Mouse (Mus musculus) ovary, adult 18-20 months (tissue): ENCODE measurements around the gene Wdr1.

ENCODE experiments used
- DNase-seq: peaks from one replicate; pipeline ENCODE4 v3.0.0; 2022; ENCODE audit warnings: low spot score, mixed read lengths

Wdr1 gene

DNA sequence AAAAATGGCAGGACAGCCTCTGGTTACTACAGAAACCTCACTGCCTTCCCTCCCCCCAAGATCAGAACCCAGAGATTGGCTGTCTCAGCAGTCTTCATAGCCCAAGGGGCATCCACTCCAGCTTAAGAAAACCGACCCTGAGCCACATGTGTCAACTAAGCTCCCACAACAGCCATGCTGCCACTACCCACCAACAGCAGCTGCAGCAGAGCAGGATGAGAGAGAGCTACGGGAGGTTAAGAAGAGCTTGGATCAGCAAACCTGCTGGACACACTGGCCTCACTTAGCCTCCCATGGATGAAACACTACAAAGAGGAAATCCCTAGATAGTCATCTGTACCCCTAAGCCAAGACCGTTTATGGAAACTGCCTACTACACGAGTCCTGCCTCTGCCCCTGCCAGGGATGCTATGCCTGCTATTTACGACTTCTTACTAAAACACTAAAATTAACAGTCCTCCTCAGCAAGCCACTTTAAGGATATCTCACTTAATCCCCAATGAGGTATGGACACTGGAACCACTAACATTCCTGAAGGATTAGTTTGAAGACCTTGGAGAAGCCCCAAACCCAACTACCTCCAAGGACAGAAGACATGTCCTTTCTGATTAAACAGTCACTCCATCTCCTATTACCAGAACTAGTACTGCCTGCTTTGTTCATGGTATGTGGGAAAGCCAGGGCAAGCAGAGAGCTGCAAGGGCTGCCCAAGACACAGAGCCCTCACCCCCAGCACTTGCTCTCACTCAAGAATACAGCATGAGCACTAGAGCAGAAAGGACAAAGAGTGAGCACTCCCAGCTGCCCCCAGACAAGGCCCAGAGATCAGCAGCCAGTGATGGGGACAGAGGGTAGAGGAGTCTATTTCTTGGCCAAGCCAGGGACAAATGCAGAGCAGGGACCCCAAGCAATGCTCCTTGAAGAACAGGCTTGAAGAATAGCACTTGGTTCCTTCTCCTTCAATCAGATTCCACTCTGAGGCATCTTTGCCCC lies 18.3 kb downstream of the Wdr1 start:
- DNase-seq = no peak

DNA sequence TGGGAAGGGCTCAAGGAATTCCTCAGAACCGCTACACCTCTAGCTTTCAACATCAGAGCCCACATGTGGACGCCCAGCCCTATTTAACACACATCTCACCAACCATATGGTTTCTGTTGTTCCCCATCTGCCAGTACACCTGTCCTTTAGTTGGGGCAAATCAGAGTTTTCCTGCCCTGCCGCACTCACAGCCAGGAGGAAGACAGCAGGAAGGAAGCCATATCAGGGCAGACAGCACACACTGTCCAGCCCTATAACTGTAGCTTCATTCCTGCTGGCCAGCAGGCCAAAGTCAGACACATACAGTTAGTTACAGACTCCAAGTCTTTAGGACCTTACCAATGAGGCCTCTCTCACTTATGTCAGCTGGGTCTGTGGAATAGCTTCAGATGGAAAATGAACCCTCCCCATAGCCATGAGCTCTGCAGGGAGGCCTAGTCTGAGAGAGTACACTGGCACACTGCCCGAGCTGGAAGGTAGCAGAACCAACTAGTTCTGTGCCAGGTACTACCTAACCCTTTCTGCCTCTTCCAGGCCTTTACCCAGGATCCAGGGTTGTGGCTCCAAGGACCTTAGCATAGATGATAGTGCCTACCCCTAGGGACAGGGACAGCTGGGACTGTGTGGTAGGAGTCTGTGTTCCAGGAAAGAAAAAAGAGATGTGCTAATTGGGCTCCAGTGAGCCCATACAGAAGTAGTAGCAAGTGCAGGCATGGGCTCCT lies 19.4 kb downstream of the Wdr1 start:
- no peak for DNase-seq

DNA sequence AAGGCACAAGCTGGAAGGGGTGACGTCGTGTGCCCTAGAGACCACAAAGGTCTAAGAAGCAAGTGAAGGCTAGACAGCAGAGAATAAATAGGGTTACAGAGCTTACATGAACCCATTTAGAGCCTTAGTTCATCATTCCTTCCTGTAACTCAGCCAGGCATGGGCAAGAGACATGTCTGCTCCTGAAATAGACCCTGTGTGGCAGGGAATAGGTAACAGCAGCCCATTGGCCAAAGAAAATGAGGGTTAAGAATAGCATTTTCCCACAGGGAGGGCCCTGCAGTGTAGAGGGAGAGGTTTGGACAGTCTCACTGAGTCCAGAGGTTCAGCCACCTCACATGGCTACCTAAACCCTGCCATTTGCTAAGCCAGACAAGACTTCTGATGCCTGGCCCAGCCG lies 21.3 kb downstream of the Wdr1 start:
- DNase-seq = no peak

DNA sequence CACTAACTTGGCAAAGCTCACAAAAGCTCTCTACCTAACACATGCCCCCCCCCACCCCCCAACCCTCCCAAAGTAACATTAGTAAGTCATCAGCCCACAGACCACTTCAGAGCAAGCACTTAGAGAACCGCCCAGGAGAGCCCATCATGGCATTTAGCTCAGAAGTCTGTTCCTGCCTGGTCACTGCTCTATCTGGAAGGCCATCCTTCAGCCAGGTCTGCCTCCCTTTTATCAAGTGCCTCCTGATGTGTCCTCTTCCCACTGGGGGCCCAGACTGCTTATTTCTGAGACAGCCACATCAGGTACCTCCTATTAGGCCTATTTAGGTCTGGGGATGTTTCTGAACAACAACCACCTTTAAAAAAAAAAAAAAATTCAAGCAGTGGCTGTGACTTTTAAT lies 22.1 kb downstream of the Wdr1 start:
- DNase-seq = no peak

DNA sequence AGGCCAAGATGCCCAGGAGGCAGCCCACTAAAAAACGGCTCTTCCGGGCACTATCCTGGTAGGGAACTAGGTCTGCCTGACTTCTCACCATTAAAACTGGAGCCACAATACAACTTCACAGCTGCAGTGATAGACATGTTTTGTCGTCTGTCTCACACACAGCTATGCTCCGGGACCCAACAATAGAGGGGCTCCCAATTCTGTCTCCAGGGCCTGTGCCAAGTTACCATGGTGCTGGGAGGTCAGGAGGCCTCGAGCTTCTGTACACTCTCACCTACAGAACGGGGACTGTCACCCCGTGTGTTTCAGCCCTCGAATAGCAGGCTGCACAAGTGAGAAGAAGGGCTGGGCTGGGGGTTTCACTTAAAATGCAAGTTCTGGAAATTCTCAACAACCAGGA lies 24.5 kb downstream of the Wdr1 start:
- no peak for DNase-seq

DNA sequence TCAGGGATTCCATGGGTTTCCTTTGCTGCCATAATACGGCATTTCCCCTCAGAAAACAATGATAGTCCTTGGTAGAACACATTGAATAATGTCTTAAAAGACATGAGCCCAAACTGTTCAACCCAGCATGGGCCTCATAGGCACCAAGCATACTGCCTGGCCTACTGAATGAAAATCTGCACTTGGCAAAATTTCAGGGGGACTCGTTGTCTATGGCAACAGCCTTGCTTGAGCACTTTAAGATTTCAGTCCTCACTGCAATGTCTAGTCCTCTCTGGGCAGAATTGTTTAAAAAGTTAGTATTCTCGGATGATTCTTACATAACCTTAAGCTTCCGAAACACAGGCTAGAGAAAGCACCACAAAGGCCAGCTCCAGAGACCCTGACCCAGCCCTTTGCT lies 25.2 kb downstream of the Wdr1 start:
- no peak for DNase-seq

DNA sequence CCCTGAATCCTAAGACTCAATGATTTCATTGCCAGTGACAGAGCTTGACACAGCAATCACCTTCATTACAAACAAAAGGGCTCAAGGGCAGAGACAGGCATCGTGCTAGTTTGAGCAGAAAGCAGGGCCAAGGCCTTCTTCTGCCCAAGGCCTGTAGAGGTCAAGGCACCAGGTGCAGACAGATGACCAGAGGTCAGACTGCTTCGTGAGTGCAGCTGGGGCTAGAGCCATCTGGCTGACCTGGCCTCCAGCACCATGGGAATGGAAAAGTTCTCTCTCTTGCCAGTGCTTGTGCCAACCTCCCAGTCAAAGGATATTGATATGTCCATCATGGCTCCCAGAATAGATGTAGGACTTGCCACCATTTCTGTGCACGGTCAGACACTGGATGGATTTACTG lies 26.2 kb downstream of the Wdr1 start:
- DNase-seq = no peak

DNA sequence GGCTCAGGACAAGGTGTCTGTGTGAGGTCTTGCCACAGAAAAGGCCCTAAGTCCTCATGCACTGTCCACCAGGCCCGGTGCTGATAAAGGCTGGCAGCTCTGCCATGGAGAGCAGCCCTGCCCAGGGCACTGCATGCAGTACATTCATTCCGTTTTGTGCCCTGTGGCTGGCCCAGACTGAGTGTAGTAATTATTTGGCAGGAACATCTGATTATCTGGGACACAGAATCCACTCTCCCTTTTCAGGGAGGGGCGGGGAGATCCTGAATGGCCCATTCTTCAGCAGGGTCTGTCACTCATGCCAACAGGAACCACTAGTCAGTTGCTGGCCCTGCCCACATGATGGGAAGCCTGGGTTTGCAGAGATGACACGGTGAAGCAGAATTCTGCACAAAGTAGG lies 30.9 kb downstream of the Wdr1 start:
- no peak for DNase-seq

DNA sequence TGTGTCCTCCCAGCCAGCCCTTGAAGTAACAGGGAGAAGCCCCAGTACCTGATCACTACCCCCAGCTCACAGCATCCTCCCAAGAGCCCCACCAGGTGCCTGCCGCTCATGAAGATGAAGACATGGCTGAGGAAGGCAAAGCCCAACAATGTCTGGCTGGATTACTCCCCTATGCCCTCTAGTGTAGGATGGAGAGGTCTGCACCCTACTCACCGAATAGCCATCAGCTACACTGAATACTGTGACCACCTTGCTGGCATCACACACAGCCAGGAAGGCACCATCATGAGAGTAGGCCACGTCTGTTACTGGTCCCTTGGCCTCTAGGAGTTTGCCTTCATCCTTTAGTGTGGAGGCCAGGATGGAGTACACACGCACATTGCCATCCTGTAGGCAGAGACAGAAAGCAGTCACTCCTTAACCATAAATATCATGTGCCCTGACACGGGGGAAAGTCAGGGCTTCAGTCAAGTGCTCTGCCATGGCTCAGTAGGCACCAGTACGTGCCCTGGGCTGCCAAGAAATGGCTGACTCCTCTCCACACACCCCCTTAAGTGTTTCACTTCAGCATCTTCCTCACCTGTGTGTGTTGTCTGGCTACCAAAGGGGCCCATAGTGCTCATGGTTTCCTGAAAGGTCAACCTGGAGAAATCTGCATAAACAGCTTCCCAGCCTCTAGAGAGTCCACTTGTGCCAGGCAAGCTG lies 33.1 kb downstream of the Wdr1 start:
- no peak for DNase-seq

DNA sequence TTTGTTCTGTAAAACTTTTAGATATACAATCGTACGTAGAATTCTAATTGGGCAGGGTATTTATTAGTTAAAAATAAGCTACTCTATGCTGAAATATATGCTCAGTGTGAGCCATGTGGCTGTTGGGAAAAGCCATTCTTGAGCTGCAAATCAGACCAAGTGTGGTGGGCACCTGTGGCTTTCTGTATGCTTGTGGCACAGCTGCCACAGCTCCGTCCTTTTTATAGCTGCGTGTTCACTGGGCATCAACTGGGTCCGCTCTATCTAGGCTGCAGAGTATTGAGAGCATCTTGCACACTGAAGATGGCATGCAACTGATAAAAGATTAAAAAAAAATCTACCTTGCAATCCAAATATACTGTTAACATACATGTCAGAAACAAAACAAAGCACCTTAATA lies 40.0 kb downstream of the Wdr1 start:
- DNase-seq = no peak

DNA sequence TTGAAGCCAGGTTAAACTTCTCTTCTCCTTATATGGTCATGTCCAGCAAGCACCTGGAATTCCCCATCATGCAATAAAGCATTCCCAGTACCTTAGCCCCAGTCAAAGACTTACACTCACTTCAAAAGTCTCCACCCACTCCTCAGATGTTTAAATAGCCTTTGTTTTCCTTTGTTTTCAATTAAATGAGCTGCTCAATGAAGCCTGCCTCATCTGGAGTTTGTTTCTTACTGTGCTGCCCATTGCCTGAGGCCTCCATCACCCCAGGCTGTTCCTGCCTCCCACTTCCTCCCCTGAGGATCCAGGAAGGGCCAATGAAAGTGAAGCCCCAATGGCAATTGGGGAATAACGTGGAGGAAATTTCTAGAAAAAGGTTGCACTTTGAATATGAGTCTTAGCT lies 42.2 kb downstream of the Wdr1 start:
- DNase-seq = no peak

DNA sequence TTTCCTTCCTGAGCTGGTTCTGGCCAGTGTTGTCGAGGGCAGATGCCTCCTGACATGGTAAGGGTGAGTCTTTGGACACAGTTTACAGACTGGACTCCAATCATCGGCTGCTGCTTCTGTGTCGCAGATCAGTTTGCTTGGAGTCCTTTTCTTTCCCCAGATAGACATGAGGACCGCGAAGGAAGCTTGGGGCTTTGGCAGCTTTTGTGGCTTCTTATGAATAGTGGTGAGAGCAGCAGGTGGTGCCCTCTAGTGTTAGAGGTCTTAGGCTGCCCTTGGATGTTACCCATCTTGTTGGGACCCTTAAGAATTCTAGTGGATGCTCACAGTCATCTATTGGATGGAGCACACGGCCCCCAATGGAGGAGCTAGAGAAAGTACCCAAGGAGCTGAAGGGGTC lies 46.8 kb downstream of the Wdr1 start:
- no peak for DNase-seq

DNA sequence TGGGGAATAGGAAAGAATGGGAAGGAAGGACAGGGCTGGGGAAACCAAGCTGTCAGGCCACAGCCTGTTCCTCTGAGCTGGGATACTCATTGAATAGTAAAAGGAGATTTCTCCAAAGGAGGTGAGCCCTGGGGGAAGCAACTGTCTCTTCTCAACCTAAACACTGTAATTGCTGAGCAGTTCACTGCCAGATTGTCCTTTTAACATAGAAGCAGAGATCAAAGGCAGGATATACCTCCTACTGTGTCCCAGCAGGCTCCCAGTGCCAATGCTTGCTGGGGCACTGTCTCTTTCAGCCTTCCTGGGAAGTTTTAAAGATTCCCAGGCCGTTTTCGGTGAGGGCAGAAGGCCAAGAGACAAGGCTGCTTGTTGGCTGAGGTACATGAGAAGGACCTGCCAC lies 50.0 kb downstream of the Wdr1 start:
- DNase-seq = no peak

DNA sequence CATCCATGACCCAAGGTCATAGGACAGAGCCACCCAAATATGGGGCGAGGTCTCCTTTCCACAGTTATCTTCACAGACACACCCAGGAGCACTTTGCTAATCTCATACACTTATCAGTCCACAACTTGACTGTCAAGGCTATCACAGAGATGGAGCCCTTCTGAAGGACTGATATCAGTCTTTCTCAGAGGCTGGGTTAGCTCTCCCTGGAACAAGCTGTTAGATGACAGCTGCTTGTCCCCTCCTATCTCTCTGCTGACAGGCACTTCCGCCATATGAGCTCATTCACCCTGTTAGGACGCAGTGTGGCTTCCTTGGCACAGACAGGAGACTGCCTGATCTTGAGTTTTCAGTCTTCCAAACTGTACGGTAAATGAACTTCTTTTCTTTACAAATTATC lies 53.5 kb downstream of the Wdr1 start:
- DNase-seq = no peak

DNA sequence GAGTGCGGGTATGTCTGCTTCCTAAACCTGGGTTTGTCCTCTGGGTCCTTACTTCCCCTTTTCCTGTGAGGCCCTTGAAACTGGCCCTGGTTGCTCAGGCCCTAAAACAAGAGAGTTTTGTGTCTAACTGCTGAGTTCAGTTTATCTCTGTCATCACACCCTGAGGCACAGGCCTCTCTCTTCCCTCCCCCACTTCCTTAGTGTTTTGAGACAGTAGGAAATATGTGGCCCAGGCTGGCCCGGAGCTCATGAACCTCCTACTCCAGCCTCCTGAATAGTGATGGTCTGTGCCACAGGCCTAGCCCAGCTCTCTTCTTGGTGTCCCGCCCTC lies 57.6 kb downstream of the Wdr1 start:
- no peak for DNase-seq

DNA sequence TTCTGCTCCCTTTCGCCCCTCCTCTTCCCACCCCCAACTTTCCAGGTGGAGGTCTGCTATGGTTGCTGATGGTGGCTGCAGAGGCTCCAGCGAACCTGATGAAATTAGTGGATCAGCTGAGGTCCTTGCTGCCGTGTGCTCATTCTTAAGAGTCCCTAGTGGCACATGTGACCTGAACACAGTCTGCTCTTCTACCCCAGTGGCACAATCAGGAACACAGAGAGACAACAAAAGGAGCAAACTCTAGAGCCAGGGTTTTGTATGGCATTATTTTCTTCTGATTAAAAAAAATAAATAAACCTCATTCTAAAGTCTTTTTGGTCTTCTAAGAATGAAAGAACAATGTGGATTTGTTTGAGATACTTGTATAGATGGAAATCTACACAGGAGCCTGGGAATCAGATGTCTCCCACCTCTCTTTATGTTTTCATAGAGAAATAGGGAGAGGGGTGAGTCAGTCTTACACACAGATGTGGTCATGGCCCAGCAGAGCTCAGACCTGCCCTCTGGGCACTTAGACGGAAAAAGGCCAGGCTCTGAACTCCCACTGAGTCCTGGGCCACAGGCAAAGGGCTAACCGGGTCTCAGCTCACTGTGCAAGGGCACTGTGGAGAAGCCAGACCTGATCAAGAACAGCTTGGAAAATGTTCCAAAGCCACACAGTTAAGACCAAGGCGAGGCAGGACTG lies 58.1 kb downstream of the Wdr1 start:
- DNase-seq = no peak

DNA sequence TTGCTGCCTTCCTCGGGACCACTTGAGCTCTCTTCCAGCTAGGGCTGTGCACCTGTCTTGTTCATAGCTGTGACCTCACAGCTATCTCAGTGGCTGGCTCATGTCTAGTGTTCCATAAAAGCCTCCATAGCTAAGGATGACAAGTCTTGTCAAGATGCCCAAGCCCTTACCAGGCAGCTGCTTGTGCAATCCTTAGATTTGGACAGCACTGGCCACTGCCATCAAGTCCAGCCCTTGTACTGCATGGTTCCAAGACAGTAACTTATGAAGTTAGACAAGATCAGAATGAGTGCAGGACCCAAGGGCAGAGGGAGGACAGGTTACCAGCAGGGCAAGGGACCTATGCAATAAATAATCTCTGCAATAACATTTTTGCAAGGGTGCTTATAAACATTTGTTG lies 58.9 kb downstream of the Wdr1 start:
- no peak for DNase-seq

DNA sequence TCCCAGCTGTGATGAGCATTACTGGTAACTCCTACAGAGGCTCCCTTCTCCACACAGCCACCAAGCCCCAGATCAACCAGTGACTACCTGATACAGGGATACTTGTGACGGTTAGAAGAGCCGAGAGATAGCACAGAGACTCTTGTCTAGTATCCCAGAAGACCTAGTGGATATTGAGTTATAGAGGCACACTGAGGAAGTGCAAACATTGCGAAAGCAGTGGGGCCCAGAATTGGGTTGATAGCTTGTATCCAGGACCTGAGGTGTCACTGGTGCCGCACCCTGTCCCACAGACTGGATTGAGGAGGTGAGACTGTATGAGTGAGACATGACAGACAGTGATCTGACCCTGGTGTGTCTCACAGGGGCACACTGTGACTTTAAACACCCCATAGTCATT lies 60.0 kb downstream of the Wdr1 start, which contains the start of gene Slc2a9:
TSS of gene Slc2a9 (minus strand) at position 152 of the 400 bp plus-strand sequence.
- no peak for DNase-seq

DNA sequence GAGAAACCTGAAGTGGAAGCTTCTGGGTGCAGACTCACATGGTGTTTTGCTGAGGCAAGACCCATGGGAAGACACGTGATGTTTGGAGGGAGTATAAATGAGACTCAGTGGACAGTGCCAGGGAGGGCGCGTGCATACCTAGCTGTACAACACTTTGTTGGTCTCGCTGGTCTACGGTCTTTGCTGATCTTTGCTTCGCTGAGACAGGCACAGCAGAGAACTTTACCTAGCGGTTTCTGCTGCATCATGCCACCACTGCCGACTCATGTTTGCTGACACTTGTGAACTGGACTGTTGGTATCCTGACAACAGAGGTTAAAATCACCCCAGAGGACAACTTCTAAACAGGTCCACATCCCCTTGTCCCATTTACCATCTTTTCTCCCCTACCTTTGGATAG lies 63.0 kb downstream of the Wdr1 start:
- DNase-seq = no peak

DNA sequence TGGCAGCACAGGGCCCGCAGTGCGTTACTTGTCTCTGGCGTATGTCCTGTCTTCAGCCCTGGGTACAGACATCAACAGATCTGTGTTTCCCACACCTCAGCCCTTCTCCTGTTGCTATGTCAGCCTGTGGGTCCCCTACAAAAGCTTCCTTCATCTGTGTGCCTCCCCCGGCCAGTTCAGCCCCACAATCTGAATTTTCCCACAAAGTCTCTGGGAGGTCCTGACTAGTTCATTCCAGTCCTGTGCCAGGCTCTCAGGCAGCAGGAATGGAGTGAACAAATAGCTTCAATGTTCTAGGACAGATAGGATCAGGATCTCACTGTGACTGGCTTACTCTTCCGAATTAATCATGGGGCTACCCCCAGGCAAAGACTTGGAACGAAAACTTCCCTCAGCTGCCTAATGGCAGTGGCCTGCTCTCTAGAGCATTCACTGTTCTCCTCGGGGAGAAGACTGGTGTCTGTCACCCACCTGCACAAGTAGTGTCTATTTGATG lies 63.7 kb downstream of the Wdr1 start:
- no peak for DNase-seq

DNA sequence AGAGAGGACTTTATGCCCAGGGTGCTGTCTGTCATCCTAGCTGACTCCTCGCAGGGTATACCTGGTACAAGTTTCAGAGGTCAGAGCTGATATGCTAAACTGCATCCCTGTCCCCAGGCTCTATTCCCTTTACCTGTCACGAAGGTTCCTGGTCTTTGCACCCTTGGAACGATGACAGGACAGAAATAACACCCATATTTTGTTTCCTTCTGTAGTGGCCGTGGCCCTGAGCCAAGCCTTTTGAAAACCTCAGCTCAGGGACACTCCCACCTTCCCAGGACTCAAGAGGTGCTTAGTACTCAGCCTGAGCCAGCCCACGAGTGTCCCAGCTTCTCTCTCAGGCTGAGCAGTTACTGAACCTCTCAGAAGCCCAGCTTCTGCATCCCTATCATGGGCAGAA lies 64.5 kb downstream of the Wdr1 start:
- no peak for DNase-seq

DNA sequence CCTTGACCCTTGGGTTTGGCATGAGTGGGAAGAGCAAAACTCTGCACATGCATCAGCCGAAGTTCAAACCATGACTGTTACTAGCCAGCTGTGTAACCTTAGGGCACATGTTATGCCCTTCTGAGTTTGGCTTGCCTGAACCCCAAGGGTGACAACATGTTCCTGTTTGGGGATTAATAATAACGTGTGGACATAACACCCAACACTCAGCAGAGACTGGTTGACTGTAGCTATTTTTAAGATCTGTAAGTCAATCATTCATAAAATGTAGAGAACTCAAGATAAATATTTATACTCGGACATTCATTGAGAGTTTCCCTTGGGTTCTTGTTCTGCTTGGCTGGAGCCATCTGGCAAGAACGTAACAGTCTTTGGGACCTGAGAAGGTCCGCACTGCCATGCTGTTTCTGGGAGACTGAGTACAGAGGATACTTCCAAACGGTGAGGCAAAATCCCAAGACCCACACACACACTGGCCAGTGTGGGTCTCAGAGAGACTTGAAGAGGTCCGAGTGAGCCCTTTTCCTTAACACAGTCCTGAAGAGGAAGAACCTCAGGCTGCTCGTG lies 66.4 kb downstream of the Wdr1 start:
- DNase-seq = no peak
